Mouse (Mus musculus): Measurements from ENCODE around the gene Uqcc3. TPM values are rescaled to one million over a fixed set of nuclear protein-coding genes. Genes with fewer than 3 reads are reported as not detected.
"Not testable (repeated sequence)": the region's sequence is repeated elsewhere in the genome, so short reads cannot be mapped to it uniquely, and the experiment has no call there.

Gene Uqcc3
- polyA plus RNA-seq, 1 experiment from 2014 or later, result 64.7 TPM

DNA sequence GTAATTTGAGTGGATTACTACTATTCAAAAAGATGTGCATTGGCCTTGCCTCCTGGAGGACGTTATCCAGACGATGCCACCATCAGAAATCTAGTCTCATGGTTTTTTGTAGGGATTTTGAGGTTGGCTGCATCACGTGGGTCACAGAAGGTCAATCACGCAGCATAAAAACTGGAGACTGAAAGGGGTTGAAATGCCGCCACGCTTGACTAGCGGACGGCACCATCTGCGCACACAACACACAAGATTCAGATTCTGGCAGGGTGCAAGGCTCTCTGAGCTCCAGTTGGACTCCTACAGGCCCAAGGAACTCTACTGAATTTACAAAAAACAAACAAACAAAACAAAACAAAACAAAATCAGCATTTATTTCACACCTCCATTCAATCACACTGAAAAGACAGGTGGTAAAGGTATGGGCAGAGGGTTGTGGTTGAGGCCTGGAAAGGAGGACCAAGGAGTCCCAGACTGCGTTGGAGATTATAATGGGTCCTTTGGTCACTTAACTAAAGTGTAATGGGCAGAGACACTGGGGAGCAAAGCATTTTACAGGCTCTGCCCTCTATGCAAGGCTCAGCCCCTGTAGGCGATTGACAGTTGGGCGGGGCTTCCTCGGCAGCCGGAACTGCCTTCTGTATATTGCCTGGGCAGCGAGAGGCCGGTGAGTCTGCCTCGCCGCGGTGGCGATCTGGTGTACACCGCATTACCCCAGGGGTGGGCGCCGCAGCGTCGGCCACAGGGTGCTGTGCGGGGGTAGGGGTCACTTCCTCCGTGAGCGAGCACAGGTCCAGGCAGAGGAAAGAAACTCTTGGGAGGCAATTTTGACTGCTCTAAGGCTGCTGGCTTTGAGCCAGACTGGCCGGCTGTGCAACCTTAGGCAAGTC, 40.6 kb downstream of the Uqcc3 start:
- WGBS, result 16% methylated on average over 29 of the region's 29 CpGs
- peak; percentile 34 for ATAC-seq (ENCODE audit: low FRiP score)
- H3K4me1 ChIP-seq, result peaks cover 29% of the 10 kb centered on the region
- H3K27ac ChIP-seq, result peak overlapping the region; percentile 98
- H3K27me3 ChIP-seq, result no peaks in the 10 kb centered on the region
- H3K4me3 ChIP-seq, result peak overlapping the region; percentile 45
- no peaks in the 10 kb centered on the region for H3K9me3 ChIP-seq (replicated peaks)
- peak overlapping the region; percentile 84 for H3K9ac ChIP-seq
- peak overlapping the region; percentile 75 for H3K4me2 ChIP-seq (replicated peaks)
- H3K36me3 ChIP-seq, result peaks cover 25% of the 10 kb centered on the region

GRCm38 (mm10) chr19:8839103-8839907, 41.4 kb downstream of the Uqcc3 start, which contains the start of gene Gng3:
Gene Gng3 (minus strand): TSS chr19:8839194.
- Histone ChIP-seq H3K9me3 (replicated peaks) (no peaks in the 10 kb centered on the region), H3K4me3 (peak within 1 kb of the TSS; percentile 45), H3K27ac (peak within 1 kb of the TSS; percentile 98), H3K9ac (peak within 1 kb of the TSS; percentile 84), H3K36me3 (peaks cover 32% of the 10 kb centered on the region), H3K4me2 (replicated peaks) (peak within 1 kb of the TSS; percentile 75), H3K27me3 (no peaks in the 10 kb centered on the region), H3K4me1 (peaks cover 29% of the 10 kb centered on the region)
- peak; percentile 90 for ATAC-seq (ENCODE audit: low FRiP score)
- 41% methylated on average over 11 of the region's 11 CpGs for WGBS

GRCm38 (mm10) chr19:8838041-8838730, 42.5 kb downstream of the Uqcc3 start:
- peak overlapping the region; percentile 84 for H3K9ac ChIP-seq
- peak overlapping the region; percentile 75 for H3K4me2 ChIP-seq (replicated peaks)
- WGBS, result 16% methylated on average over 15 of the region's 15 CpGs

DNA sequence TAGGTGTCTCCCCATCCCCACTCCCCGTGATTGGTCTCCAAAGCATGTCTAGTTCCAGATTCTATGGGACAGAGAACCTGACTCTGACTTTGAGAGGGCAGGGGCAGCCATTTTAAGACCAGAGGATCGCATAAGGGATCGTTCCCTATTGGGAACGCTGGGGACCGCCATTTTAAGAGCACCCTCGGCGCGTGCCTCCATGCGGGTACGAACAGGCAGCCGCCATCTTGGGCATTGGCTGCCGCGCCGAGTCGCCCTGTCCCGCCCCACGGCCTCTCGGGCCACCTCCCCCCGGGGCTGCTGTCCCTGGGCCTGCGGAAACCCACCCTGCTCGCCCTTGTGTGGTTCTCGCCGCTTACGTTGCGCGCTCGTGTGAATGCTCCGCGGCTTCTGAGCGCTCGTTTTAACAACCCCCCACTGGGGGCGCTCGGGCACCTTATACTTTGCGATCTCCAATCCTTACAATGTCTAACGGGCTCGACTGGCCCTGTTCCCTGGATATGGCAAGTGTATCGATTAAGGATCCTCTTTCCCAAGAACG, 43.4 kb downstream of the Uqcc3 start, which contains the start of gene Bscl2:
TSS of gene Bscl2 (plus strand) at position 217 of the 541 bp plus-strand sequence.
- 1% methylated on average over 38 of the region's 38 CpGs for WGBS
- Histone ChIP-seq H3K4me2 (replicated peaks) (peak within 1 kb of the TSS; percentile 75), H3K9me3 (replicated peaks) (no peaks in the 10 kb centered on the region), H3K36me3 (peaks cover 42% of the 10 kb centered on the region), H3K27me3 (no peaks in the 10 kb centered on the region), H3K9ac (peak within 1 kb of the TSS; percentile 84), H3K4me3 (peak within 1 kb of the TSS; percentile 45), H3K4me1 (peaks cover 29% of the 10 kb centered on the region), H3K27ac (peak within 1 kb of the TSS; percentile 98)
- ATAC-seq (ENCODE audit: low FRiP score), result peak; percentile 76

More at GRCm38 (mm10) chr19:8838041-8838730, 42.5 kb downstream of the Uqcc3 start:
- Histone ChIP-seq H3K27me3 (no peaks in the 10 kb centered on the region), H3K9me3 (replicated peaks) (no peaks in the 10 kb centered on the region), H3K4me1 (peaks cover 29% of the 10 kb centered on the region), H3K27ac (peak overlapping the region; percentile 98), H3K36me3 (peaks cover 40% of the 10 kb centered on the region), H3K4me3 (peak overlapping the region; percentile 45)
- ATAC-seq (ENCODE audit: low FRiP score), result 0 out of 2 replicates have a peak, but pooled peaks have one; percentile 18

- peaks cover 28% of the 10 kb centered on the region for H3K4me1 ChIP-seq
- not testable (repeated sequence) for H3K9ac ChIP-seq; H3K27me3 ChIP-seq; H3K9me3 ChIP-seq (replicated peaks); H3K4me2 ChIP-seq (replicated peaks); ATAC-seq (ENCODE audit: low FRiP score); H3K4me3 ChIP-seq
- H3K27ac ChIP-seq, result peak overlapping the region; percentile 98; the same call in 1 of the 2 replicates
- H3K36me3 ChIP-seq, result peaks cover 48% of the 10 kb centered on the region
- WGBS, result 98% methylated on average over 10 of the region's 10 CpGs
Measured at GRCm38 (mm10) chr19:8836327-8836726, 44.4 kb downstream of the Uqcc3 start.

DNA sequence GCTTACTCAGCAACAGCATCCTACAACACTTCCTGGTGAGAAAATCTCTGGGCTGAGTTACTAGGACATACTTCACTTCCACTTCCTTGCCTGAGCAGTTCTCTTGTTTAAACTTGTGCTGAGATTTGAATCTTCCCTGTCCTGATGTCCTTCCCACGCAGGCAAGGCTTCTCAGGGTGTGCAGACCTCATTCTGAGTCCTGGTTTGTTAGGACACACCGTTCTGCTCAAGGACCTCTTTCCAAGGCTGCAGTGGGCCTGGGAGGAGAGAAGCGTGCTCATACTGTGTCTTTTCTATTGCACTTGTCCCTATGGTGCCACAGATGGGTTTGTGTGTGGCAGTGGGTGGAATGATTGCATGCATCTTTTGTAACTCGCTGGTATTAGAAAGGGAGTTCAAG, 47.8 kb downstream of the Uqcc3 start:
- Histone ChIP-seq H3K4me1 (peaks cover 3% of the 10 kb centered on the region; the same call in 1 of the 2 replicates), H3K9ac (no peak overlapping the region), H3K27ac (no peak overlapping the region), H3K4me3 (no peak overlapping the region), H3K27me3 (no peaks in the 10 kb centered on the region), H3K4me2 (replicated peaks) (no peak overlapping the region), H3K36me3 (peaks cover 78% of the 10 kb centered on the region), H3K9me3 (replicated peaks) (no peaks in the 10 kb centered on the region)
- 96% methylated on average over 4 of the region's 4 CpGs for WGBS
- ATAC-seq (ENCODE audit: low FRiP score), result no peak

- peaks cover 92% of the 10 kb centered on the region for H3K36me3 ChIP-seq
- 0 out of 2 replicates have a peak, but pooled peaks cover 1% of the 10 kb centered on the region for H3K4me1 ChIP-seq
- no peak overlapping the region for H3K4me2 ChIP-seq (replicated peaks)
- H3K27me3 ChIP-seq, result no peaks in the 10 kb centered on the region
- H3K27ac ChIP-seq, result no peak overlapping the region
- no peak overlapping the region for H3K9ac ChIP-seq
- H3K4me3 ChIP-seq, result no peak overlapping the region
- 83% methylated on average over 11 of the region's 11 CpGs for WGBS
- H3K9me3 ChIP-seq (replicated peaks), result no peaks in the 10 kb centered on the region
- no peak for ATAC-seq (ENCODE audit: low FRiP score)
Measured at GRCm38 (mm10) chr19:8831262-8831661, 49.5 kb downstream of the Uqcc3 start.

GRCm38 (mm10) chr19:8830664-8831063, 50.1 kb downstream of the Uqcc3 start:
- Histone ChIP-seq H3K27ac (no peak overlapping the region), H3K4me1 (no peaks in the 10 kb centered on the region), H3K4me3 (no peak overlapping the region), H3K4me2 (replicated peaks) (no peak overlapping the region), H3K27me3 (no peaks in the 10 kb centered on the region), H3K9ac (no peak overlapping the region), H3K9me3 (replicated peaks) (no peaks in the 10 kb centered on the region), H3K36me3 (peaks cover 93% of the 10 kb centered on the region)
- 93% methylated on average over 8 of the region's 8 CpGs for WGBS
- ATAC-seq (ENCODE audit: low FRiP score), result no peak

Small RNA genes lying within 50 kb of the gene (microRNA-seq; reads per million reads assigned to microRNA genes)
- gene Mir5136, result not detected

Other genes with a start within 250 kb of the Uqcc3 start
- gene Chrm1, start 217.1 kb downstream of the Uqcc3 start, polyA plus RNA-seq (2016; fragmentation: Nextera tagmentation; extraction: Ambion mirVana), result 0.61 and 0.94 TPM in 2 replicates
- gene Slc3a2, start 157.6 kb downstream of the Uqcc3 start, polyA plus RNA-seq (2016; fragmentation: Nextera tagmentation; extraction: Ambion mirVana), result 126 and 127 TPM in 2 replicates
- gene Wdr74, start 145.1 kb downstream of the Uqcc3 start, polyA plus RNA-seq (2016; fragmentation: Nextera tagmentation; extraction: Ambion mirVana), result 72.6 and 73.3 TPM in 2 replicates
- gene 1700092M07Rik, start 140.2 kb downstream of the Uqcc3 start, polyA plus RNA-seq (2016; fragmentation: Nextera tagmentation; extraction: Ambion mirVana), result 2.4 and 4.5 TPM in 2 replicates
- gene Stx5a, start 139.5 kb downstream of the Uqcc3 start, polyA plus RNA-seq (2016; fragmentation: Nextera tagmentation; extraction: Ambion mirVana), result 128 and 132 TPM in 2 replicates
- 190 and 196 TPM in 2 replicates for gene Nxf1, start 123.8 kb downstream of the Uqcc3 start, polyA plus RNA-seq (2016; fragmentation: Nextera tagmentation; extraction: Ambion mirVana)
- 189 and 213 TPM in 2 replicates for gene Tmem223, start 109.9 kb downstream of the Uqcc3 start, polyA plus RNA-seq (2016; fragmentation: Nextera tagmentation; extraction: Ambion mirVana)
- gene Tmem179b, start 106.5 kb downstream of the Uqcc3 start, polyA plus RNA-seq (2016; fragmentation: Nextera tagmentation; extraction: Ambion mirVana), result 36.9 and 39.7 TPM in 2 replicates
- 31.8 and 32.4 TPM in 2 replicates for gene Taf6l, start 94.5 kb downstream of the Uqcc3 start, polyA plus RNA-seq (2016; fragmentation: Nextera tagmentation; extraction: Ambion mirVana)
- gene Polr2g, start 82.3 kb downstream of the Uqcc3 start, polyA plus RNA-seq (2016; fragmentation: Nextera tagmentation; extraction: Ambion mirVana), result 146 and 149 TPM in 2 replicates
- gene Zbtb3, start 78.4 kb downstream of the Uqcc3 start, polyA plus RNA-seq (2016; fragmentation: Nextera tagmentation; extraction: Ambion mirVana), result 6.5 and 7.4 TPM in 2 replicates
- 55.6 and 61.4 TPM in 2 replicates for gene Ttc9c, start 61.6 kb downstream of the Uqcc3 start, polyA plus RNA-seq (2016; fragmentation: Nextera tagmentation; extraction: Ambion mirVana)
- gene Hnrnpul2, start 60.9 kb downstream of the Uqcc3 start, polyA plus RNA-seq (2016; fragmentation: Nextera tagmentation; extraction: Ambion mirVana), result 6.2 and 6.8 TPM in 2 replicates
- not detected in 2 replicates for gene AC129217.1, start 51.1 kb downstream of the Uqcc3 start, polyA plus RNA-seq (2016; fragmentation: Nextera tagmentation; extraction: Ambion mirVana)
- 65.8 and 66.1 TPM in 2 replicates for gene Bscl2, start 43.5 kb downstream of the Uqcc3 start, polyA plus RNA-seq (2016; fragmentation: Nextera tagmentation; extraction: Ambion mirVana)
- 171 and 176 TPM in 2 replicates for gene Gng3, start 41.7 kb downstream of the Uqcc3 start, polyA plus RNA-seq (2016; fragmentation: Nextera tagmentation; extraction: Ambion mirVana)
- 0.49 and 0.82 TPM in 2 replicates for gene Lrrn4cl, start 30.2 kb downstream of the Uqcc3 start, polyA plus RNA-seq (2016; fragmentation: Nextera tagmentation; extraction: Ambion mirVana)
- gene Ubxn1, start 9.4 kb downstream of the Uqcc3 start, polyA plus RNA-seq (2016; fragmentation: Nextera tagmentation; extraction: Ambion mirVana), result 166 and 175 TPM in 2 replicates
- 69.0 and 69.5 TPM in 2 replicates for gene Lbhd1, start 2.8 kb upstream of the Uqcc3 start, polyA plus RNA-seq (2016; fragmentation: Nextera tagmentation; extraction: Ambion mirVana)
- gene Gm49403, start 3.0 kb upstream of the Uqcc3 start, polyA plus RNA-seq (2016; fragmentation: Nextera tagmentation; extraction: Ambion mirVana), result not detected in 2 replicates
- gene 1810009A15Rik, start 7.9 kb upstream of the Uqcc3 start, polyA plus RNA-seq (2016; fragmentation: Nextera tagmentation; extraction: Ambion mirVana), result 74.3 and 87.4 TPM in 2 replicates
- gene Gm49416, start 8.0 kb upstream of the Uqcc3 start, polyA plus RNA-seq (2016; fragmentation: Nextera tagmentation; extraction: Ambion mirVana), result not detected in 2 replicates
- gene Ints5, start 12.1 kb upstream of the Uqcc3 start, polyA plus RNA-seq (2016; fragmentation: Nextera tagmentation; extraction: Ambion mirVana), result 43.4 and 45.2 TPM in 2 replicates
- gene Ganab, start 17.1 kb upstream of the Uqcc3 start, polyA plus RNA-seq (2016; fragmentation: Nextera tagmentation; extraction: Ambion mirVana), result 114 and 118 TPM in 2 replicates
- 79.6 and 82.8 TPM in 2 replicates for gene B3gat3, start 39.5 kb upstream of the Uqcc3 start, polyA plus RNA-seq (2016; fragmentation: Nextera tagmentation; extraction: Ambion mirVana)
- gene Rom1, start 48.4 kb upstream of the Uqcc3 start, polyA plus RNA-seq (2016; fragmentation: Nextera tagmentation; extraction: Ambion mirVana), result 1.8 and 3.2 TPM in 2 replicates
- 17.0 and 17.1 TPM in 2 replicates for gene Eml3, start 48.6 kb upstream of the Uqcc3 start, polyA plus RNA-seq (2016; fragmentation: Nextera tagmentation; extraction: Ambion mirVana)
- 174 and 185 TPM in 2 replicates for gene Mta2, start 61.0 kb upstream of the Uqcc3 start, polyA plus RNA-seq (2016; fragmentation: Nextera tagmentation; extraction: Ambion mirVana)
- 32.3 and 35.7 TPM in 2 replicates for gene Tut1, start 72.9 kb upstream of the Uqcc3 start, polyA plus RNA-seq (2016; fragmentation: Nextera tagmentation; extraction: Ambion mirVana)
- gene Eef1g, start 86.1 kb upstream of the Uqcc3 start, polyA plus RNA-seq (2016; fragmentation: Nextera tagmentation; extraction: Ambion mirVana), result 352 and 372 TPM in 2 replicates
- 12.7 and 15.4 TPM in 2 replicates for gene Ahnak, start 108.4 kb upstream of the Uqcc3 start, polyA plus RNA-seq (2016; fragmentation: Nextera tagmentation; extraction: Ambion mirVana)
- gene Scgb1a1, start 207.0 kb upstream of the Uqcc3 start, polyA plus RNA-seq (2016; fragmentation: Nextera tagmentation; extraction: Ambion mirVana), result not detected in 2 replicates